Mouse (Mus musculus): ENCODE data around the gene Crispld2. TPM values are rescaled to one million over a fixed set of nuclear protein-coding genes. Genes with fewer than 3 reads are reported as not detected.
A peak's percentile ranks its signal among the peaks of the same experiment; 100 is the strongest.

The Crispld2 gene
- total and polyA plus RNA-seq, 3 experiments = 15.5 to 20.4 (median 19.5) TPM

GRCm38 (mm10) chr8:120067936-120068668, 75.9 kb downstream of the Crispld2 start:
- DNase-seq = peak; percentile 55

GRCm38 (mm10) chr8:120071684-120072083, 79.4 kb downstream of the Crispld2 start:
- peak; percentile 85 for DNase-seq

GRCm38 (mm10) chr8:120072259-120072658, 80.0 kb downstream of the Crispld2 start:
- peak; percentile 86 for DNase-seq

GRCm38 (mm10) chr8:120072827-120073226, 80.6 kb downstream of the Crispld2 start:
- DNase-seq = peak; percentile 47

GRCm38 (mm10) chr8:120074516-120074915, 82.3 kb downstream of the Crispld2 start:
- DNase-seq = no peak

- no peak for DNase-seq
Measured at GRCm38 (mm10) chr8:120075347-120075746, 83.1 kb downstream of the Crispld2 start.

GRCm38 (mm10) chr8:120078080-120078479, 85.8 kb downstream of the Crispld2 start:
- DNase-seq = peak; percentile 78

- no peak for DNase-seq
Measured at GRCm38 (mm10) chr8:120079361-120079760, 87.1 kb downstream of the Crispld2 start.

- no peak for DNase-seq
Measured at GRCm38 (mm10) chr8:120083261-120083660, 91.0 kb downstream of the Crispld2 start.

GRCm38 (mm10) chr8:120084783-120085182, 92.5 kb downstream of the Crispld2 start:
- no peak for DNase-seq

- DNase-seq = no peak
Measured at GRCm38 (mm10) chr8:120089511-120089910, 97.3 kb downstream of the Crispld2 start.

GRCm38 (mm10) chr8:120091032-120091431, 98.8 kb downstream of the Crispld2 start:
- no peak for DNase-seq

GRCm38 (mm10) chr8:120093103-120093502, 100.9 kb downstream of the Crispld2 start:
- DNase-seq = no peak

- no peak for DNase-seq
Measured at GRCm38 (mm10) chr8:120094801-120095200, 102.6 kb downstream of the Crispld2 start.

GRCm38 (mm10) chr8:120096486-120096885, 104.2 kb downstream of the Crispld2 start:
- DNase-seq = peak; percentile 57

GRCm38 (mm10) chr8:120100388-120101067, 108.3 kb downstream of the Crispld2 start:
- DNase-seq = no peak

- DNase-seq = peak; percentile 92
Measured at GRCm38 (mm10) chr8:120101068-120101972, 109.1 kb downstream of the Crispld2 start, which contains the start of gene Zdhhc7. TSS of gene Zdhhc7 (minus strand) at chr8:120101482.

Other genes with a start within 250 kb of the Crispld2 start
- gene Tldc1, start 214.0 kb upstream of the Crispld2 start, total RNA-seq (2021) = 10 to 100 TPM in 1 of 2 experiments, 1 to 10 TPM in 1; 8.4 to 12.7 TPM
- 13.0 and 13.2 TPM in 2 replicates for gene Tldc1, start 214.0 kb upstream of the Crispld2 start, polyA plus RNA-seq (2012; rRNA removed)
- gene Cotl1, start 151.9 kb upstream of the Crispld2 start, total RNA-seq (2021) = 10 to 100 TPM; 45.4 to 50.4 TPM
- gene Cotl1, start 151.9 kb upstream of the Crispld2 start, polyA plus RNA-seq (2012; rRNA removed) = 156 TPM in 2 replicates
- 10 to 100 TPM in 1 of 2 experiments, 1 to 10 TPM in 1; 4.3 to 11.3 TPM for gene Klhl36, start 130.2 kb upstream of the Crispld2 start, total RNA-seq (2021)
- gene Klhl36, start 130.2 kb upstream of the Crispld2 start, polyA plus RNA-seq (2012; rRNA removed) = 19.8 and 25.5 TPM in 2 replicates
- 100 to 1,000 TPM in 1 of 2 experiments, 10 to 100 TPM in 1; 93.9 to 133 TPM for gene Usp10, start 82.1 kb upstream of the Crispld2 start, total RNA-seq (2021)
- gene Usp10, start 82.1 kb upstream of the Crispld2 start, polyA plus RNA-seq (2012; rRNA removed) = 64.7 and 96.5 TPM in 2 replicates
- 1 to 10 TPM; 5.9 to 9.9 TPM for gene Gm20388, start 81.6 kb upstream of the Crispld2 start, total RNA-seq (2021)
- gene Gm20388, start 81.6 kb upstream of the Crispld2 start, polyA plus RNA-seq (2012; rRNA removed) = 43.6 and 50.1 TPM in 2 replicates
- gene Zdhhc7, start 109.0 kb downstream of the Crispld2 start, total RNA-seq (2021) = 10 to 100 TPM; 41.2 to 55.9 TPM
- 104 and 124 TPM in 2 replicates for gene Zdhhc7, start 109.0 kb downstream of the Crispld2 start, polyA plus RNA-seq (2012; rRNA removed)
- gene 6430548M08Rik, start 121.7 kb downstream of the Crispld2 start, total RNA-seq (2021) = 100 to 1,000 TPM in 1 of 2 experiments, 10 to 100 TPM in 1; 98.5 to 118 TPM
- 107 and 149 TPM in 2 replicates for gene 6430548M08Rik, start 121.7 kb downstream of the Crispld2 start, polyA plus RNA-seq (2012; rRNA removed)
- 1 to 10 TPM in 1 of 2 experiments, under 1 TPM in 1; 0.61 to 1.4 TPM for gene Fam92b, start 185.0 kb downstream of the Crispld2 start, total RNA-seq (2021)
- 0.95 and 1.7 TPM in 2 replicates for gene Fam92b, start 185.0 kb downstream of the Crispld2 start, polyA plus RNA-seq (2012; rRNA removed)
- 10 to 100 TPM; 27.1 to 28.7 TPM for gene Gse1, start 236.0 kb downstream of the Crispld2 start, total RNA-seq (2021)
- gene Gse1, start 236.0 kb downstream of the Crispld2 start, polyA plus RNA-seq (2012; rRNA removed) = 42.1 and 46.3 TPM in 2 replicates

Measured in adrenal gland, adult 2 months (tissue).